Mouse (Mus musculus) kidney, embryonic 15.5 days (tissue): Measurements from ENCODE around the gene Klf8. TPM values are rescaled to one million over a fixed set of nuclear protein-coding genes. Genes with fewer than 3 reads are reported as not detected.

Source experiments
- ATAC-seq: fragments of 200-750 bp; cut with Nextera tagmentation; replicated peaks from 2 replicates; pipeline ENCODE4 v1.8.0; 2017; ENCODE audit warnings: moderate TSS enrichment; ENCODE audit not compliant: low FRiP score
- H3K27ac ChIP-seq: fragments of 300-500 bp; sonication (generic); 2 replicates; pipeline ENCODE4 v1.5.1; 2015; ENCODE audit warnings: mild to moderate bottlenecking, inconsistent platforms
- H3K27me3 ChIP-seq: fragments of 300-500 bp; sonication (generic); 2 replicates; pipeline ENCODE4 v1.6.1; 2015; ENCODE audit warnings: inconsistent platforms
- H3K36me3 ChIP-seq: fragments of 300-500 bp; sonication (generic); 2 replicates; pipeline ENCODE4 v1.6.1; 2015; ENCODE audit warnings: inconsistent platforms
- H3K4me1 ChIP-seq: fragments of 300-500 bp; sonication (generic); 2 replicates; pipeline ENCODE4 v1.6.1; 2015; ENCODE audit warnings: inconsistent platforms
- H3K4me2 ChIP-seq: fragments of 300-500 bp; sonication (generic); 2 replicates; pipeline ENCODE4 v1.6.1; 2015; ENCODE audit warnings: moderate library complexity, mild to moderate bottlenecking, inconsistent platforms
- H3K4me3 ChIP-seq: fragments of 300-500 bp; sonication (generic); replicated peaks from 2 replicates; pipeline ENCODE4 v1.5.1; 2015; ENCODE audit warnings: mild to moderate bottlenecking, inconsistent platforms
- H3K9ac ChIP-seq: fragments of 300-500 bp; sonication (generic); 2 replicates; pipeline ENCODE4 v1.6.1; 2015; ENCODE audit warnings: mild to moderate bottlenecking, inconsistent platforms
- H3K9me3 ChIP-seq: fragments of 300-500 bp; sonication (generic); replicated peaks from 2 replicates; pipeline ENCODE4 v1.6.1; 2016; ENCODE audit warnings: inconsistent platforms
- WGBS: fragments of 180-500 bp; shearing (Covaris S2); methylation state at CpG from one replicate; pipeline ENCODE4 v1.1.7; 2015; ENCODE audit warnings: mixed read lengths; 5-methylcytosine and 5-hydroxymethylcytosine counted together
- polyA plus RNA-seq: library from polyadenylated mRNA; unstranded; fragments of >200 nt; fragmentation: Nextera tagmentation; extraction: Ambion mirVana; gene quantifications from 2 replicates; pipeline ENCODE4 v1.2.1, GENCODE M21; 2015

Gene Klf8
- polyA plus RNA-seq, 1 experiment from 2014 or later: 0.56 TPM

- Histone ChIP-seq H3K27ac (no peak overlapping the region), H3K36me3 (no peaks in the 10 kb centered on the region), H3K4me2 (peak overlapping the region; percentile 77), H3K9me3 (no peaks in the 10 kb centered on the region), H3K4me3 (peak overlapping the region; percentile 48), H3K9ac (peak overlapping the region; percentile 21; the same call in 1 of the 2 replicates), H3K4me1 (no peaks in the 10 kb centered on the region), H3K27me3 (peaks cover 44% of the 10 kb centered on the region)
- WGBS: 22% methylated on average over 43 of the region's 43 CpGs
- peak; percentile 92 for ATAC-seq
Measured at GRCm38 (mm10) chrX:153359331-153360215, 122.3 kb downstream of the Klf8 start.

DNA sequence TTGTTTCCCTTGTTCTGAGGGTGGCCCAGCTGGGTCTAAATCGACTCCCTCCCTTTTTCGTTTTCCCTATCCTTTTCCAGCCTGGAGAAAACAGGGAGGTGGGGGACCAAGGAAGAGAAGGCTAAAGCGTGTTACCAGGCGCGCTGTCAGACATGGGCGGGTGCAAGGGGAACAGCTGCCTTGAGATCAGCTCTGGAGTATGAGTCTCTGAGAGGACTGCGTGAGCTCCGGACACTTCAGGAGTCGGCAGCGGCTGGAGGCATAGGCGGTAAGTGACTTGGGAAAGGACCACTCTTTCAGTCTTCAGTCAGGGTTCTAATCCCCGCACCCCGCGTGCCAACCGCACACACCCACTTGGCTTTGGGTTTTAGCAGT, 122.9 kb downstream of the Klf8 start:
- WGBS: 21% methylated on average over 15 of the region's 15 CpGs
- no peak overlapping the region for H3K27ac ChIP-seq
- H3K36me3 ChIP-seq: no peaks in the 10 kb centered on the region
- no peaks in the 10 kb centered on the region for H3K9me3 ChIP-seq
- peak overlapping the region; percentile 48 for H3K4me3 ChIP-seq
- peak overlapping the region; percentile 21; the same call in 1 of the 2 replicates for H3K9ac ChIP-seq
- no peaks in the 10 kb centered on the region for H3K4me1 ChIP-seq
- H3K27me3 ChIP-seq: peaks cover 44% of the 10 kb centered on the region
- peak; percentile 74 for ATAC-seq
- H3K4me2 ChIP-seq: peak overlapping the region; percentile 77

- WGBS: 30% methylated on average over 9 of the region's 9 CpGs
- Histone ChIP-seq H3K4me1 (no peaks in the 10 kb centered on the region), H3K4me3 (peak overlapping the region; percentile 48), H3K9me3 (no peaks in the 10 kb centered on the region), H3K27me3 (peaks cover 44% of the 10 kb centered on the region), H3K36me3 (no peaks in the 10 kb centered on the region), H3K27ac (no peak overlapping the region), H3K4me2 (peak overlapping the region; percentile 77), H3K9ac (no peak overlapping the region)
- ATAC-seq: 0 out of 2 replicates have a peak, but pooled peaks have one; percentile 33
Measured at GRCm38 (mm10) chrX:153360666-153361269, 123.5 kb downstream of the Klf8 start.

- H3K4me1 ChIP-seq: no peaks in the 10 kb centered on the region
- H3K27ac ChIP-seq: no peak overlapping the region
- H3K9ac ChIP-seq: no peak overlapping the region
- no peaks in the 10 kb centered on the region for H3K9me3 ChIP-seq
- no peak overlapping the region for H3K4me2 ChIP-seq
- H3K4me3 ChIP-seq: no peak overlapping the region
- peak; percentile 73; the same call in 1 of the 2 replicates for ATAC-seq
- H3K27me3 ChIP-seq: peaks cover 7% of the 10 kb centered on the region; the same call in 1 of the 2 replicates
- no peaks in the 10 kb centered on the region for H3K36me3 ChIP-seq
- 31% methylated on average over 5 of the region's 5 CpGs for WGBS
Measured at GRCm38 (mm10) chrX:153366754-153367153, 129.5 kb downstream of the Klf8 start.

DNA sequence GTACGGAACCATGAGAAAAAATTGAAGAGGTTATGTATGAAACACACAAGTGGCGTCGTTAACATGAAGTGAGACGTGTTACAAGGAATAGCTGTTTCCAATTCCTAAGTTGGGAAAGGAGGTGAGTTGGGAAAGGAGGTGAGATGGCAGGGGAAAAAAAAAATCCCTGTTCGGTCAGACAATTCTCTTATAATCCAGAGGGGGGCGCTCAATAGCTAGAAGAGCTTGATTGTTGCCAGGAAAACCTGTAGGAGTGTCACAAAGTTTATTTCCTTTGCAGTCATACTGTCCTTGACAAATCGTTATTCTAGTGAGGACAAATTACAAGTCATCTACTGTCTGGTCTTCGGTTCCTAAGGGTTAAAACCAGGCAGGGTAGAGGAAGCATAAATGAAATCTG, 132.5 kb downstream of the Klf8 start:
- H3K4me1 ChIP-seq: no peaks in the 10 kb centered on the region
- H3K9me3 ChIP-seq: no peaks in the 10 kb centered on the region
- peaks cover 3% of the 10 kb centered on the region; the same call in 1 of the 2 replicates for H3K27me3 ChIP-seq
- WGBS: 31% methylated on average over 8 of the region's 8 CpGs
- no peak overlapping the region for H3K4me3 ChIP-seq
- ATAC-seq: no peak
- no peak overlapping the region for H3K9ac ChIP-seq
- no peak overlapping the region for H3K27ac ChIP-seq
- H3K36me3 ChIP-seq: no peaks in the 10 kb centered on the region
- H3K4me2 ChIP-seq: no peak overlapping the region

DNA sequence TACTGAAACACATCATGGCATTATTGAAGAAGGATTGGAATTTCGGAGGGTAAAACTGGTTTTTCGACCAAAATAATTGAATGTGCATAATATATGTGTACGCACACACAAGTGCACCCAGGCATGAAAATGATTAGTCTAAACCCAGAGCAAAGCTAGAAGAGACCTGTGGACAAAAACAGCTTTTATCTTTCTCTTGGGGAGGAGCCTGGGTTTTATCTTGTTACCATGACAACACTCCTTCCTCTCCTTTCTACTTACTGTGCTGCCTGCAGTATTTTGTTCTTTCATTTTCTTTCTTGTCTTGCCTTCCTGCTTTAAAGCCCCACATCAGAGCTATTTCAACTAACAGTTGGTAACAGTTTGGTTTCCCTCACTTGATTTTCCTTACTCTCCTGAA, 137.8 kb downstream of the Klf8 start:
- 0 out of 2 replicates have a peak, but pooled peaks have one; percentile 46 for ATAC-seq
- Histone ChIP-seq H3K27me3 (peaks cover 3% of the 10 kb centered on the region; the same call in 1 of the 2 replicates), H3K27ac (0 out of 2 replicates have a peak overlapping the region, but pooled peaks have one; percentile 9), H3K4me1 (no peaks in the 10 kb centered on the region), H3K4me3 (no peak overlapping the region), H3K9ac (no peak overlapping the region), H3K36me3 (no peaks in the 10 kb centered on the region), H3K4me2 (no peak overlapping the region), H3K9me3 (no peaks in the 10 kb centered on the region)
- 85% methylated on average over 3 of the region's 3 CpGs for WGBS

DNA sequence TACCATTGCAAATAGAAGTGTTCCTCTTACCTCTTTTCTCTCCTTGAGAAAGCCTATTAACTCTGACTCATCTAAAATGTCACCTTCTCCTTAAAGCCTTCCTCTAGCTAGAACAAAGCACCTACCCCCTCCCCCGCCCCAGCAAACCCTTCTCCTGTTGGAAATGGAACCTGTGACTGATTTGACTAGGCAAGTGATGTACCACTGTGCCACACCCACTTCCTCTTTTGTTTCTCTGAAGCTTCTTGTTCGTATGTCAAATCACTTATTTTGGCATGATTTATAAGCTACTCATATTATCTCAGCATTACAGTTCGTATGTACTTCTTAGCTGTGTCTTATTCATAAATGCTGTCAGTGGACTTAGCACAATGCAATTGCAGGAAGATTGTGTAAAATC, 144.5 kb downstream of the Klf8 start:
- Histone ChIP-seq H3K36me3 (no peaks in the 10 kb centered on the region), H3K4me3 (no peak overlapping the region), H3K4me2 (no peak overlapping the region), H3K4me1 (no peaks in the 10 kb centered on the region), H3K27me3 (no peaks in the 10 kb centered on the region), H3K27ac (no peak overlapping the region), H3K9me3 (no peaks in the 10 kb centered on the region), H3K9ac (no peak overlapping the region)
- ATAC-seq: no peak
- WGBS: 69% methylated on average over 3 of the region's 3 CpGs

DNA sequence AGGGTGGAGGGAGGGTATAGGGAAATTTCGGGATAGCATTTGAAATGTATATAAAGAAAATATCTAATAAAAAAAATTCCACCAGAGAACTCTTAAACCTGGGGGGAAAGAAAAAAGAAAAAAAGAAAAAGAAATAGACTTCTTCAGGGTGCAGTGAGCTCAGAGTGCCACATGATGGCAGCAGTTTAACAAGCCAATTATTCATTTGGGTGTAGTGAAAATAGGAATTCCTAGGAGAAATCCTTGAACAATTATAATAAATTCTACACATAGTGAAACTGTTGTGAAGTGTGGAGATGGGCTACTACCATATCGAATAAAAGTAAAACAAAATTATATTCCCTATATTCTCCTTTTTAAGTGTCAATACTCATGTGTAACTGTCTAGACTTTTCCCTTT, 152.0 kb downstream of the Klf8 start:
- no peaks in the 10 kb centered on the region for H3K27me3 ChIP-seq
- H3K9me3 ChIP-seq: no peaks in the 10 kb centered on the region
- no peaks in the 10 kb centered on the region for H3K4me1 ChIP-seq
- 52% methylated on average over 2 of the region's 2 CpGs for WGBS
- no peaks in the 10 kb centered on the region for H3K36me3 ChIP-seq
- no peak for ATAC-seq
- no peak overlapping the region for H3K4me3 ChIP-seq
- H3K9ac ChIP-seq: no peak overlapping the region
- no peak overlapping the region for H3K4me2 ChIP-seq
- H3K27ac ChIP-seq: no peak overlapping the region

- H3K9ac ChIP-seq: no peak overlapping the region
- no peak for ATAC-seq
- H3K27ac ChIP-seq: no peak overlapping the region
- no peak overlapping the region for H3K4me2 ChIP-seq
- no peaks in the 10 kb centered on the region for H3K4me1 ChIP-seq
- no peaks in the 10 kb centered on the region for H3K36me3 ChIP-seq
- H3K27me3 ChIP-seq: no peaks in the 10 kb centered on the region
- H3K9me3 ChIP-seq: no peaks in the 10 kb centered on the region
- WGBS: 85% methylated on average over 5 of the region's 5 CpGs
- no peak overlapping the region for H3K4me3 ChIP-seq
Measured at GRCm38 (mm10) chrX:153417067-153417466, 179.8 kb downstream of the Klf8 start.

GRCm38 (mm10) chrX:153433659-153434293, 196.5 kb downstream of the Klf8 start:
- H3K9ac ChIP-seq: no peak overlapping the region
- H3K36me3 ChIP-seq: no peaks in the 10 kb centered on the region
- no peak for ATAC-seq
- no peaks in the 10 kb centered on the region for H3K4me1 ChIP-seq
- no peak overlapping the region for H3K4me2 ChIP-seq
- H3K4me3 ChIP-seq: no peak overlapping the region
- H3K9me3 ChIP-seq: no peaks in the 10 kb centered on the region
- H3K27me3 ChIP-seq: peaks cover 3% of the 10 kb centered on the region; the same call in 1 of the 2 replicates
- 50% methylated on average over 5 of the region's 5 CpGs for WGBS
- no peak overlapping the region for H3K27ac ChIP-seq

DNA sequence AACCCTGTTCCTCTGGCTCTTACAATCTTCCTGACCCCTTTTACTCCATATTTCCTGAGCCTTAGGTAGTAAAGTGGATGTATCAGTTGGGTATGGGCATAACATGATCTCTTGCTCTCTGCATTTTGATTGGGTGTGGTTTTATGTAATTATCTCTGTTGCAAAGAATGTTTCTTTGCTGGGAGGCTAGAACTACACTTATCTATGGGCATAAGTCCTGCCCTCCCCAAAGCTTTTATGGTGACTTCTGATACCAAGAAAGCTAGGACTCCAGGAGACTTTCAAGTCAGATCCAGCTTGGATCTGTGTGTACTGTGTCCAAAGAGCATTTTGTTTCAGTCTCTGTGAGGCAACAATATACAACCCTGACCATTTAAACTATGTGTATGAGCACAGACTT, 202.3 kb downstream of the Klf8 start:
- H3K4me3 ChIP-seq: no peak overlapping the region
- H3K9me3 ChIP-seq: no peaks in the 10 kb centered on the region
- H3K27ac ChIP-seq: no peak overlapping the region
- no peak for ATAC-seq
- H3K4me1 ChIP-seq: no peaks in the 10 kb centered on the region
- peaks cover 3% of the 10 kb centered on the region; the same call in 1 of the 2 replicates for H3K27me3 ChIP-seq
- no peaks in the 10 kb centered on the region for H3K36me3 ChIP-seq
- no peak overlapping the region for H3K4me2 ChIP-seq
- no peak overlapping the region for H3K9ac ChIP-seq

DNA sequence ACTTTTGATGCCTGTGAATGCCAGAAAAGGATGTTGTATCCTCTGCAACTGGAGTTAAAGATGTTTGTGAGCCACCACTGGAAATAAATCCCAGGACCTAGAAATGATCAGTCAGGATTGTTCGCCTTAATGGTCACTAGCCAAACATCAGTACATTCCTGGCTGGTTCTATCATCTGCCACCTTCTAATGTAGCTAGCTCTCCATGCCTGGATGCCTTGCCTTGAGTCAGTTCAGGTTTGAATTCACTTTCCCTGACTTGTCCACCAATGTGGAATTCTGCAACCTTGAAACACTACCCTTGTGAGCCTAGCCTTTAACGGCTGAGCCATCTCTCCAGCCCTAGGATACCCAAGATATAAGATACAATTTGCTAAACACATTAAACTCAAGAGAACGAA, 202.8 kb downstream of the Klf8 start:
- peaks cover 3% of the 10 kb centered on the region; the same call in 1 of the 2 replicates for H3K27me3 ChIP-seq
- H3K36me3 ChIP-seq: no peaks in the 10 kb centered on the region
- H3K4me1 ChIP-seq: no peaks in the 10 kb centered on the region
- WGBS: 77% methylated on average over 3 of the region's 3 CpGs
- no peak overlapping the region for H3K4me3 ChIP-seq
- H3K4me2 ChIP-seq: no peak overlapping the region
- no peak overlapping the region for H3K9ac ChIP-seq
- ATAC-seq: no peak
- H3K27ac ChIP-seq: no peak overlapping the region
- no peaks in the 10 kb centered on the region for H3K9me3 ChIP-seq
